Mouse (Mus musculus): ENCODE measurements around the gene Hist3h2a.
"Not testable (repeated sequence)": the region's sequence is repeated elsewhere in the genome, so short reads cannot be mapped to it uniquely, and the experiment has no call there.

Gene Hist3h2a

DNA sequence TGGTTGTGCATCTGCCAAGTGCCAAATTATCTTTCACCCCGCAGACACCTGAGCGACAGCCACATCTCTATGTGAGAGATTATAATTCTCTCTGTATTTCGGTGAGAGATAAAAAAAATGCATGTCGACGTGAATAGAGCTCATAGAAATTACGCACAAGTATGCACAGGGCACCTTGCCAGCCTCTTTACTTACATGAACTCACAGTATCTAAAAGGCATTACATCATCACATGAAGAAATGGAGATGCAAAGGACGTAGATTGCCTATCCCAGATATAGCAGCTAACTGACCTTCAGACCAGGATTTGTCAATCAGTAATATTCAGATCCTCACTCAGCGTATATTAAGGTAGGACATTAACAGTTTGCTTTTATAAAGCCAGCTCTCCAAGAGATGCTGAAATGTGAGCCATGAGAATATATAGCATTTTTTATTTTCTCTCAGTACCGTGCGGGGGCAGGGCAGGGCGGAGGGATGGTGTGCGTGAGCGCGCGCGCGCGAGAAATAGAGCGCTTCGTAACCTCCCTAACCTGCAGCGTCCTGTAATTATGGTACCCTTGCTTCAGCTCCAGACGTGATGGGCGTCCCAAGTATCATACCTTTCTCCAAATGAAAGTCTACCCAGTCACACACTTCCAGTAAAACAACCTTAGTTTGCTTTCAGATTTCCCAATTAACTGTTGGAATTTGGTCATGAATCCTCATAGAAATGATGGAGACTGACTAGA lies 6.5 kb upstream of the Hist3h2a start:
- DNase-seq: peak; percentile 37 to 42

DNA sequence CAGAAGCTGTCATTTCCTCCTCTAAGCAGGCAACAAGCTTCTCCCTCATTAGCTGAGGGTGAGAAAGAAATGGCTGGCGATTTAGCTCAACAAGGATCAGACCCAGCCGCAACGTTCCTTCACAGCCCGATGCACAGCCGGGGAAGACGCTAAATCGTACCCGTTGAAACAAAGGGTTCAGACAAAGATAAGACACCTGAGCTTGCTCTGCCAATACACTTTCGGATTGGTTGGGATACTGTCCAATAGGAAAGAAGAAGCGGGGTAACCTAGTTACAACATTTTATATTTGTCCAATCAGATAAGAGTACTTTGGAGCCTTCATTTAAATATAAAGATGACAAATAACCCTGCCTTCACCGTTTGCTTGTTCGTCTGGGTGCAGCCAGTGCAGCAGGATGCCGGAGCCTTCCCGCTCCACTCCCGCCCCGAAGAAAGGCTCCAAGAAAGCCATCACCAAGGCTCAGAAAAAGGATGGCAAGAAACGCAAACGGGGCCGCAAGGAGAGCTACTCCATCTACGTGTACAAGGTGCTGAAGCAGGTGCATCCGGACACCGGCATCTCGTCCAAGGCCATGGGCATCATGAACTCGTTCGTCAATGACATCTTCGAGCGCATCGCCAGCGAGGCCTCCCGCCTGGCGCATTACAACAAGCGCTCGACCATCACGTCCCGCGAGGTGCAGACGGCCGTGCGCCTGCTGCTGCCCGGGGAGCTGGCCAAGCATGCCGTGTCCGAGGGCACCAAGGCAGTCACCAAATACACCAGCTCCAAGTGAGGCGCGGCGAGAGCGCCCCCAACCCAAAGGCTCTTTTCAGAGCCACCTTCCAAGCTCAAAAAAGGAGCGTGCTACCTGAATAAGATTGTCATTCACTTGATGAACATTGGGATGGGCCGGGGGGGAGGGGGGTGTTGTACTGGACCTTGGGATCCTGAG lies 5.7 kb upstream of the Hist3h2a start, which contains the start of gene Hist3h2ba:
TSS of gene Hist3h2ba (plus strand) at position 379 of the 938 bp plus-strand sequence.
- peak; percentile 66 to 67 for DNase-seq

DNA sequence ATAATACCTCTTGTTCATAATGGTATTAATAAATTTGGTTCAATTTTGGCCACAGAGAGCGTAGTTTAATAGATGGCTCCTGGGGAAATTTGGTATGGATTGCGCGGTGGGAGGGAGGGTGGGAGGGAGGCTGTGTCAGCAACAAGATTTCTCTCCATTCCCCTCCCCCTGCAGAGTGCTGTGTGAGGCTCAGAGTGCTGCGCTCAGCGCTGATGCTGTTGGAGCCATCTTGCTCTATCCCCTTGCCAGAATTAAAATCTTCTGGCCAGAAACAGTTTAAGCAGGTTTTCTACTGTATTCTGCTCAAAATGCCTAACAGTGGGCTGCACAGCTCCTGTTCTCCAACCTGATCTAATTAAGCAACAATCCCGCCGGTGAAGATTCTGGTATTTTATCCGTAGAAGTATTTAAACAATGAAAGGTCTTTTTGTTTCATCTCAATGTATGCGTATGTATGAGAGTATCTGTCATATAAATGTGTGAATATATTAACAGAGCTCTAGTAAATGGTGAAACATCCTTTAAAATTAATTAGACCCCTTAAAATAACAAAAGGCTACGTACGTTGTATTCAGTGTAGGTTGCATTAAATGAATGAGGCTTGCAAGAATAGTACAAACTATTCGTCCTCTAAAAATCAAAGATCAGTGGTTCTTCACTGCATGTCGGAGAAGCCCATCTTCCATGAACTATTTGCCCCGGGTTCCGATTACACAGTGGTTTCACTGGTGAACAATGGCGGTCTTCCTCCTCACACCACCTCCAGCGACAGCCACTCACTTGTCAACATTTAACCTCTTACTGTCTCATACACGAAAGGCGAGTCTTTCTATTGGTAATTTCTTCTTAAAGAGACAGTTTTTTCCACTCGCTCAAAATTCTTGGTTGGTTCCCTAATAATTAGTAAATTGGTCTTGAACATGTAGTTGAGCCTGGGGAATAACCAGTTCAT lies 4.7 kb upstream of the Hist3h2a start:
- no peak for DNase-seq

DNA sequence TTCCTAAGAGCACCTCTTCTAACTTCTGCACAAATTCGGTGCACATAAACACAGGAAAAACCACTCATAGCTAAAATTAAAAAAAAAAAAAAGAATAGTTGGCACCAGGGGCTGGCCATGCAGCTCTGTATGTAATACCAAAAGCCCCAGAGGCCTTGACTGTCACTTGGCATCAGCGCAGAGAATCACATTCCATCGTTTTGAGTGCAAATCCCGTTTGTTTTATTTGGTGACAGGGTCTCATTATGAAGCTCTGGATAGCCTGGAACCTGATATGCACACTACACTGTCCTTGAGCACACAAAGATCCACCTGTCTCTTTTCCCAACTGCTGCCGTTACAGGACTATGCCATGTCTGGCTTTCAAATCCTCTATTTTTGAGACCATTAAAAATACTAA lies 3.3 kb upstream of the Hist3h2a start:
- DNase-seq: no peak

- no peak for DNase-seq
These were observed 925 bp upstream of the Hist3h2a start for GRCm38 (mm10) chr11:58953351-58954169.

GRCm38 (mm10) chr11:58954170-58954419 lies 390 bp upstream of the Hist3h2a start:
- DNase-seq: not testable (repeated sequence)

DNA sequence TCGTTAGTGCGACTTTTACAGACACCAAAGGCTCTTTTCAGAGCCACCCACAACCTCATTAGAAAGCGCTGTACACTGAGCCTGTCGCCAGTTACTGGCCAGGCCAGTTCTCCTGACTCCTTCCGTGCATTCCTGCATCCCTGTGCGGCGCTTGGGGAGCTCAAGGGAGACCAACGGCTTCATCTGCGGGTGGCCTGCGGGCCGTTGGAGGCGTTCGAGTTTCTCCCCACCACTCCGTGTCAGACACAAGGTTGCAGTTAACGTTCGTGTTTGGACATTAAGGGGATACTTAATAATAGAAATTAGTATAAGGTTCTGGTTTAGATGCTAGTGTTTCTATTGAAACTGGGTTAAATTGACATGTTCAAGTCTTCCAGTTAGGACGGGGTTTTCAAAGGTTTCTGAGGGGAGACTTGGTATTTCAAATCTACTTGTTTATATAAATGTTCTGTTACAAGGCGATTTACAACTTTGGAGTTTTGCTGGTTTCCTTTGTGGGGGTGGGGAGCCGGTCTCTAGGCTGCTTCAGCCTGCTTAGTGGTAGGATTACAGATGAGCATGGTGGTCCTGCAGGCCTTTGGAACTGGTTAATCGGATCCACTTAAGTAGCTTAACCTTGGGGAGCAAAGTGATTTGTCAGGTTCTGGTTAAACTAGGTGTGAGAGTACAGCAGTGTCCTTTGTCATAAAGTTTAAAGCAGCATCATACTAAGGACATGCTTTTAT lies 820 bp downstream of the Hist3h2a start:
- peak in 1 of 2 experiments; percentile 28 for DNase-seq

GRCm38 (mm10) chr11:58955868-58956257 lies 1.4 kb downstream of the Hist3h2a start:
- DNase-seq: no peak

GRCm38 (mm10) chr11:58957226-58957914 lies 2.9 kb downstream of the Hist3h2a start:
- no peak for DNase-seq

DNA sequence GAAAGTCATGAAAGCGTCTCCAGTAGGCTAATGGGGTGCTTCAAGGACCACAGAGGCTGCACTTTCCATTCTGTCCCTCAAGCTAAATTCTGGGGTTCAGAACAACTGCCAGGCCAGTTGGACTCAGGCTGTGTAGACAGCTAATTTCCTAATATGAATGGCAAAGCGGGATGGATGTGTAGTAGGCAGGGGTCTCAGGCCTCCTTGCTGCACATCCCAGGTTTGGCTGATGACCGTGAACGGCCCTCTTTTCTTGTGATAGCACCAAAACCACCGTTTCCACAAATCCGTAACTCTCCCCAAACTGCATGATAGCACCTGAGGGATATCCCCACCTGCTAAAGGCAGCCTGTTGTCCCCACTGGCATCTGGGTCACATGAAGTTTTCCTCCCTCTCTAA lies 4.1 kb downstream of the Hist3h2a start:
- DNase-seq: no peak

GRCm38 (mm10) chr11:58959186-58959825 lies 4.8 kb downstream of the Hist3h2a start:
- no peak for DNase-seq

DNA sequence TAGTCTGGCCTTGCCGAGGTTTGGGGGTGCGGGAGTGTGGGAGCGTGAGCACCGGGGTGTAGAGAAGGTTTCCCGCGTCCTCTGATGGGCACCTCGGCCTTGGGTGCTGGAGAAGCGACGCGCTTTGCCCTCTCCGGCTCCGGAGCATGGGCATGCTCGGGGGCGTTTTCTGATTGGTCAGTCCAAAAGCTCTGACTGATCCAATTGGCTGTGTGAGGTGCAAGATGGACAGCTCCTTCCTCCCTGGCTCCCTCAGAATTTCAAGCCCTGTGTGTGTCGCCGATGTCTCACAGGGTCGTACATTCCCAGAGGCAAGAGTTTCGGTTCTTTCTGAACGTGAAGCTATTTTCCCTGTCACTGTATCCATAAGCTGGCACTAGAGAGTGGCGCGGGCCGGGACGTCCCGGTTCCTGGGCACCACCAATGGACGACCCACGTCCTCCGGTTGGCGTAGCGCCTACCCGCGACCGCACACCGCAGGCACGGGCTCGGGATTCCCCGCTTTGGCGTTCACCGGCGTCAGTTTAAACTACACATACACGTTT lies 5.5 kb downstream of the Hist3h2a start:
- peak; percentile 90 to 91 for DNase-seq

DNA sequence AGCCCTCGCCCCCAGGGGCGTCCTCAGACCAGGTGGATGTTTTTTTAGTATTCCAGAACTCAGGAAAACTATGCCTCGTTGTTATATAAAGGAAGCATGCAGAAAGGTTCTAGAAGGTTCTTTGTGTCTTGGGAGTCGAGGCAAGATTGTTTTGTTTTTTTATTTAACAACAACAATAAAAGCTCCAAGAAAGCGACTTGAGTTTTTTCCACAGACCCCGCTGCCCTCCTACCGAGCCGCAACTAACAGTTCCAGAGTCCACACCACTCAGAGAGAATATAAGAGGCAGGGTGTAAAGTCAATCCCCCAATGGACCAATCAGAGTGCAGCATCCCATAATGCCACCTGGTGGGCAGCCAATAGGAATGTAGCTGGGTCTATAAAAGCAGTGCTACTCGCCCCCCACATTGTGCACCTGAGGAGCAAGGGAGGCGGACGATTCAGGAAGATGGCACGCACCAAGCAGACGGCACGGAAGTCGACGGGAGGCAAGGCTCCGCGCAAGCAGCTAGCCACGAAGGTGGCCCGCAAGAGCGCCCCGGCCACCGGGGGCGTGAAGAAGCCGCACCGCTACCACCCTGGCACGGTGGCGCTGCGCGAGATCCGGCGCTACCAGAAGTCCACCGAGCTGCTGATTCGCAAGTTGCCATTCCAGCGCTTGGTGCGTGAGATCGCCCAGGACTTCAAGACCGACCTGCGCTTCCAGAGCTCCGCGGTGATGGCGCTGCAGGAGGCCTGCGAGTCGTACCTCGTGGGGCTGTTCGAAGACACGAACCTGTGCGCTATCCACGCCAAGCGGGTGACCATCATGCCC lies 7.1 kb downstream of the Hist3h2a start:
- no peak for DNase-seq

DNA sequence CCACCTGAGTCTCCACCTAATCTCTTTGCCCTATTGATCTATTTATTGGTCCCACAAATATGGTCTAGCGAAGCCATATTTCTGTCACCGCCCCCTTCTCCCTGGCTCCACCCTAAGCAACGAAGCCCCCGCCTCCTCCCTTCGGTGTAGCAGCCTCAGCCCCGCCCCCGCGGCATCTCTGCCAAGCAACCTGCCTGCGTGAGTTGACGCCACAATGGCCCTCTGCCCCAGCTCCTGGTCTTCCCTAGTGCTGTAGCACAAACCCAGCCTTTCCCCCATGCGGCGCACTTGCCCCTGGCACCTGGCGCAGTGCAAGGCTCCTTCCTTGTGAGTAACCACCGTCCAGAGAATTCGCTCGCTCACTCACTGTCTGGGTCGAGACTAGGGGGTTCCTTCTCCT lies 9.1 kb downstream of the Hist3h2a start:
- peak; percentile 57 to 60 for DNase-seq

- DNase-seq: no peak
These were observed 9.7 kb downstream of the Hist3h2a start for GRCm38 (mm10) chr11:58964216-58964615.

GRCm38 (mm10) chr11:58965001-58965760 lies 10.7 kb downstream of the Hist3h2a start:
- DNase-seq: no peak

DNA sequence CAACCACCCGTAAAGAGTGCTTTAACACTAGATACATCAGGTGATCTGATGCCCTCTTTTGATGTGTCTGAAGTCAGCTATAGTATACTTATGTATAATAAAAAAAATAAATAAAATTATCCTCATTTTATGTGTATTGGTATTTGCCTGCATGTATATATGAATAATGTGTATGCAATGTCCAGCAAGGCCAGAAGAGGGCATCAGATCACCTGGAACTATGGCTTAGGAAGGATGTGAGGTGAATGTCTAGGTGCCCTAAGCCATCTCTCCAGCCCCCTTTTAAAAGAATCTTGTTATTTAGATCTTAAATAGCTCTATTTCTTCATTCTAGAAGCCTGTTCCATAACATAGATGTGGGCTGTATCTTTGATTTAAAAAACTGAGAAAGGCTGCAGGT lies 12.9 kb downstream of the Hist3h2a start:
- peak; percentile 74 to 79 for DNase-seq

GRCm38 (mm10) chr11:58968551-58968950 lies 14.1 kb downstream of the Hist3h2a start:
- DNase-seq: no peak

Data from B cell, adult 2 months (primary cell).